Mouse (Mus musculus) stomach, embryonic 16.5 days (tissue): ENCODE measurements around the gene Tcf20. TPM values are rescaled to one million over a fixed set of nuclear protein-coding genes. Genes with fewer than 3 reads are reported as not detected.
A peak's percentile ranks its signal among the peaks of the same experiment; 100 is the strongest.

Experiments
- ATAC-seq: fragments of 200-750 bp; cut with Nextera tagmentation; 2 replicates; pipeline ENCODE4 v1.8.0; 2017; ENCODE audit warnings: moderate number of reproducible peaks, moderate TSS enrichment; ENCODE audit not compliant: insufficient read depth, low FRiP score
- H3K27ac ChIP-seq: fragments of 300-500 bp; sonication (generic); 2 replicates; pipeline ENCODE4 v1.5.1; 2014; ENCODE audit warnings: low read length
- H3K27me3 ChIP-seq: fragments of 300-500 bp; sonication (generic); 2 replicates; pipeline ENCODE4 v1.6.1; 2014; ENCODE audit warnings: low read length, control low read depth, mixed read lengths; ENCODE audit not compliant: control insufficient read depth, insufficient read depth
- H3K36me3 ChIP-seq: fragments of 300-500 bp; sonication (generic); 2 replicates; pipeline ENCODE4 v1.6.1; 2014; ENCODE audit warnings: low read length; ENCODE audit not compliant: control insufficient read depth, insufficient read depth
- H3K4me1 ChIP-seq: fragments of 300-500 bp; sonication (generic); 2 replicates; pipeline ENCODE4 v1.6.1; 2014; ENCODE audit warnings: low read length, control low read depth, mixed read lengths; ENCODE audit not compliant: control insufficient read depth, insufficient read depth
- H3K4me2 ChIP-seq: fragments of 300-500 bp; sonication (generic); 2 replicates; pipeline ENCODE4 v1.6.1; 2014; ENCODE audit warnings: low read depth, low read length, mixed read lengths
- H3K4me3 ChIP-seq: fragments of 300-500 bp; sonication (generic); replicated peaks from 2 replicates; pipeline ENCODE4 v1.5.1; 2014; ENCODE audit warnings: mild to moderate bottlenecking, low read length
- H3K9ac ChIP-seq: fragments of 300-500 bp; sonication (generic); 2 replicates; pipeline ENCODE4 v1.6.1; 2014; ENCODE audit warnings: low read length
- H3K9me3 ChIP-seq: fragments of 300-500 bp; sonication (generic); replicated peaks from 2 replicates; pipeline ENCODE4 v1.6.1; 2016; ENCODE audit warnings: low read length, control low read depth; ENCODE audit not compliant: control insufficient read depth
- WGBS: fragments of 180-500 bp; shearing (Covaris S2); extraction: QIAGEN DNeasy Blood & Tissue Kit; methylation state at CpG from one replicate; pipeline ENCODE4 v1.1.7; 2014; 5-methylcytosine and 5-hydroxymethylcytosine counted together
- polyA plus RNA-seq: library from polyadenylated mRNA; unstranded; fragments of >200 nt; fragmentation: Nextera tagmentation; extraction: Ambion mirVana; gene quantifications from 2 replicates; pipeline ENCODE4 v1.2.1, GENCODE M21; 2015

Gene Tcf20
- polyA plus RNA-seq, 1 experiment from 2014 or later = 8.0 TPM

DNA sequence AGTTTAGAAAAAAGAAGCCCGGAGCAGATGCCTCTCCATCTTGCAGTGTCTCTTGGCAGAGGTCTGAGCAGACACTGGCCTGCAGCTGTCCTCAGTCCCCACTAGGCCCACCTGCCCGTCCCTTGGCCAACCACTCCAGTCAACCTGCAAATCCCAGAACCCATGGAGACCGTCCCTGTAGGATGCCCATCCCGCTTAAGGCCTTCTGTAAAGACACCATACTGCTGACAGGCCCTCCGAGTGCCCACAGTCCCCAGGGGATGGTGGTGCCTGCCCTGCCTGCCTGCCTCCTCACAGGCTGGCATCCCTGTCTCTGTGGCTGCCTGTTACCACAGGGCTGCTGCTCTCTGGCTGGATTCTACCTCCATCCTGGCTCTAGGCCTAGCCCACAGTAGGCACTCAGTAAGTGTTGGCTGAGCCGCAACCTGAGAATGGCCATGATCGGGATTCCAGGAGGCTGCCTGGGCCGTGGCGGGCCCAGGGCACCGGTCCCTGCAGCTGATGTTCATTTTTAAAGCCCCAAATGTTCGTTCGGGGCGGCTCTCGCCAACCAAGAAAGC lies 23.3 kb downstream of the Tcf20 start:
- Histone ChIP-seq H3K4me2 (peak overlapping the region; percentile 63; the same call in 1 of the 2 replicates), H3K36me3 (no peaks in the 10 kb centered on the region), H3K4me1 (peaks cover 44% of the 10 kb centered on the region), H3K27me3 (peaks cover 10% of the 10 kb centered on the region), H3K9me3 (no peaks in the 10 kb centered on the region), H3K9ac (peak overlapping the region; percentile 0; the same call in 1 of the 2 replicates), H3K4me3 (peak overlapping the region; percentile 50; the same call in 1 of the 2 replicates), H3K27ac (peak overlapping the region; percentile 70; the same call in 1 of the 2 replicates)
- ATAC-seq = no peak
- WGBS = 75% methylated on average over 14 of the region's 14 CpGs

DNA sequence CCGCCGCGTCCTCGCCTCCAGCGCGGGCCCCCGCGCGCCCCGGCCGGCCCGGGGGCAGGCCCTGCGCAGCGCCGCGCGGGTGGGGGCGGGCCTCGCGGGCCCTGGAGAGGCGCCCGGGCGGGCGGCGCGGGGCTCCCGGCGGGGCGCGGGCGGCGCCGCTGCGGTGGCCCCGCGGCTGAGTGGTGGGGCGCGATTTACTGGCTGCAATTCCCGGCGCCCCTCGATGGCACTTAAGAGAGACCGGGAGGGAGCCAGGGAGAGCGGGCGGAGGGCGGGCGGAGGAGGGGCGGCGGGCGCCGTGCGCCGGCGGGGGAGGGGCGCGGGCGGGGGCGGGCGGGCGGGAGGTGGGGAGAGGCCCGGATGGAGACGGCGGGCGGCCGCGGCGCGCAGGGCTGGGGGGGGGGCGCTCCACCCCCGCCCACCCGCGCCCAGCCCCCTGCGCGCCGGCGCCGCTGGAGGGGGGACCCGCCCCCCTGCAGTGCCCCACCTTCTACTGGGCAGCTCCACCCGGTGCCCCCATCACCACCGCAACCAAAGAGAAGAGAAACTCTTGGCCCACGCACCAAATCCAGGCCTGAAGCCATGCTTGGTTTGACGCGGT lies 24.0 kb downstream of the Tcf20 start:
- peak overlapping the region; percentile 50 for H3K4me3 ChIP-seq
- peaks cover 43% of the 10 kb centered on the region for H3K4me1 ChIP-seq
- peaks cover 10% of the 10 kb centered on the region for H3K27me3 ChIP-seq
- H3K36me3 ChIP-seq = no peaks in the 10 kb centered on the region
- H3K9ac ChIP-seq = peak overlapping the region; percentile 69
- WGBS = 1% methylated on average over 45 of the region's 82 CpGs
- peak overlapping the region; percentile 70 for H3K27ac ChIP-seq
- no peaks in the 10 kb centered on the region for H3K9me3 ChIP-seq
- H3K4me2 ChIP-seq = peak overlapping the region; percentile 63
- ATAC-seq = peak; percentile 58; the same call in 1 of the 2 replicates

DNA sequence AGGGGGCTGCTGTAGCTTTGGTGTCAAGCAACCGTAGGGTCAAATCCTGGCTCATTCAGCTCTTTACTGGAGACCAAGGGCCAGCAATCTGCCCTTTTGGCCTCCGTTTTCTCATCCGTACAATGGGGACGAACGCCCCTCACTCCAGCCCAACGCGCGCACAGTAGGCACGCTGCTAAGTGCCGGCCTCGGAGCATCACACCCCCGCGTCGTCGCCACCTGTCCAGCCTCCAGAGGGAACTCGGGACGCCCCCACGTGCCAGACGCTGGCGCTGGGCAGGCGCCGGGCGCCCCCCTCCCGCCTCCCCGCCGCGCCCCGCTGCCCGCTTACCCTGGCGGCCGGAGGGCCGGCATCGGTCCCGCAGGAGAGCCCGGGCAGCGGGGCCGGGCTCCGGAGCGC lies 24.6 kb downstream of the Tcf20 start:
- Histone ChIP-seq H3K27ac (peak overlapping the region; percentile 11), H3K27me3 (peaks cover 10% of the 10 kb centered on the region), H3K4me3 (peak overlapping the region; percentile 50), H3K9me3 (no peaks in the 10 kb centered on the region), H3K4me1 (peaks cover 43% of the 10 kb centered on the region), H3K36me3 (no peaks in the 10 kb centered on the region), H3K9ac (peak overlapping the region; percentile 69), H3K4me2 (peak overlapping the region; percentile 63)
- ATAC-seq = no peak
- WGBS = 3% methylated on average over 39 of the region's 39 CpGs

DNA sequence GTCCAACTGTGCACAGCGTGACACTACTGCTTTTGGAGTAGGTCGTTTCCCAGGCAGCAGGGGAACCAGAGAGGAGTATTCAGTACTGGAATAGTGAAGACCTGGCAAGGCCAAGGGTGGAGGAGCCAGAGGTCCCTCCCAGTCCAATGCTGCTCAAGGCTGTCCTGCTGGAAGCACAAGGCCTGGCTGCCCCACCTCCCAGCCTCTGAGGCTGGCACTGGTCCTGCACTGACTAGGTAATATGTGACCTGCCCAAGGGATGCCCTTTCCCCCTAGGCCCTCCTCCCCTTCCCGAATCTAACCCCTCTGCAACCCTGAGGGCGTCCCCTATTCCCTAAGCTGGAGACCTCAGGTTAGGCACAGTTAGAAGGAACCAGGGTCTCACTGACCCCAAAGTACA lies 25.1 kb downstream of the Tcf20 start:
- peaks cover 41% of the 10 kb centered on the region for H3K4me1 ChIP-seq

DNA sequence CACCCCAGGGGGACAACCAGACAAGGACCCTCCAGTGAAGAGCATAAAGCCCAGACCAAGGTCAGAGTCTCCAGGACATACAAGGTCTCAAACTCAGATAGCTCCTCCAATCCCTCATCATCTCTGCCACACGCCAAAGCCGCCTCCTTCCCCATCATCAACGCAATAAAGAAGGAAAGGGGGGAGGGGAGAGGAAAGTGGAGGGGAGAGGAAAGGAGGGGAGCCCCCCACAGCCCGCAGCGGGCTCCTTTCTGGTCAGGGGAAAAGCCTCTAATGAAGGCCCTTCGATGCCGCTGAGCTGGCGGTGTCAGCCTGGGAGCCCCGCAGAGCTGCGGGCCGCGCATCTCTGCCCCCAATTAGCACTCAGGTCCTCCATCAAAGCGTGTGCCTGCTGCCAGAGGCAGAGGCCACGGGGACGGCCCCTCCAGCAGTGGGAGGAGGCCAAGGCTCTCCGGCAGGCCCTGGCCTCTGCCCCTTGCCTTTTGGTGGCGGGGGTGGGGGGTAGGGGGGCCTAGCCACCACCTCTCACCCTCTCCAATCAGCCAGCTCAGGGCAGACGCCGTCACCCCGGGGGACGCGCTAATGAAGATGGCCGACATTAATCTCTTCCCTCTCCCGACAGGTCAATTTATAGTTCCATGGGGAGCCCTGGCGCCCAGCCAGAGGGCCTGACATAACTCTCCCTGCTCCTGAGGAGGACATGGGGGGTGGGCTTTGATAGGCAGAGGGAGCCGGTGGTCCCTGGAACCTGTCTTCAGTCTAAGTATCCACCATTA lies 26.7 kb downstream of the Tcf20 start:
- 9% methylated on average over 24 of the region's 26 CpGs for WGBS
- ATAC-seq = no peak

More for the DNA sequence above, 25.1 kb downstream of the Tcf20 start:
- H3K36me3 ChIP-seq = no peaks in the 10 kb centered on the region
- no peak for ATAC-seq
- peaks cover 10% of the 10 kb centered on the region for H3K27me3 ChIP-seq
- 49% methylated on average over 4 of the region's 4 CpGs for WGBS
- peak overlapping the region; percentile 50 for H3K4me3 ChIP-seq
- peak overlapping the region; percentile 69 for H3K9ac ChIP-seq
- H3K9me3 ChIP-seq = no peaks in the 10 kb centered on the region
- H3K27ac ChIP-seq = peak overlapping the region; percentile 35; the same call in 1 of the 2 replicates
- peak overlapping the region; percentile 63 for H3K4me2 ChIP-seq

DNA sequence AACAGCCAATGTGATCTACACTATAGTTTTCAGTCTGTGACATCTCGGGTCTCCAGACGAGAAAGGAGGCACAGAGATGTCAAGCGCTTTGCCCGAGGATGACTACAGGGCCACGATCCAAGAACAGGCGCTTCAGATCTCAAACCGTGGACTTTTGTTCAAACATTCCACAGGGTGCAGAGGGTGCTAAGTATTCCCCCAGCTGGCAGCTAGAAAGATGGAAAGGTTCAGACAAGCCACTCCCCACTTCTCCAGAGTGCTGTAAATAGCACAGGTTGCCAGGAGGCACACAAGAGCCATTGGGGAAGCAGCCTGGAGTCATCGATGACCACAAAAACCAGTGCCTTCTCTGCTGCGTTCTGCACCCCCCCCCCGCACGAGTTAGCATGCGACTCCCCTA lies 28.5 kb downstream of the Tcf20 start:
- ATAC-seq = no peak
- Histone ChIP-seq H3K4me1 (peaks cover 41% of the 10 kb centered on the region), H3K9me3 (no peaks in the 10 kb centered on the region), H3K4me2 (no peak overlapping the region), H3K27ac (no peak overlapping the region), H3K27me3 (peaks cover 10% of the 10 kb centered on the region), H3K9ac (no peak overlapping the region), H3K36me3 (no peaks in the 10 kb centered on the region), H3K4me3 (no peak overlapping the region)
- 41% methylated on average over 12 of the region's 12 CpGs for WGBS

More for the DNA sequence above, 26.7 kb downstream of the Tcf20 start:
- peaks cover 10% of the 10 kb centered on the region for H3K27me3 ChIP-seq
- peaks cover 41% of the 10 kb centered on the region for H3K4me1 ChIP-seq
- peak overlapping the region; percentile 17 for H3K4me3 ChIP-seq
- no peaks in the 10 kb centered on the region for H3K36me3 ChIP-seq
- H3K9ac ChIP-seq = peak overlapping the region; percentile 57; the same call in 1 of the 2 replicates
- no peak overlapping the region for H3K27ac ChIP-seq
- H3K9me3 ChIP-seq = no peaks in the 10 kb centered on the region
- peak overlapping the region; percentile 49 for H3K4me2 ChIP-seq

DNA sequence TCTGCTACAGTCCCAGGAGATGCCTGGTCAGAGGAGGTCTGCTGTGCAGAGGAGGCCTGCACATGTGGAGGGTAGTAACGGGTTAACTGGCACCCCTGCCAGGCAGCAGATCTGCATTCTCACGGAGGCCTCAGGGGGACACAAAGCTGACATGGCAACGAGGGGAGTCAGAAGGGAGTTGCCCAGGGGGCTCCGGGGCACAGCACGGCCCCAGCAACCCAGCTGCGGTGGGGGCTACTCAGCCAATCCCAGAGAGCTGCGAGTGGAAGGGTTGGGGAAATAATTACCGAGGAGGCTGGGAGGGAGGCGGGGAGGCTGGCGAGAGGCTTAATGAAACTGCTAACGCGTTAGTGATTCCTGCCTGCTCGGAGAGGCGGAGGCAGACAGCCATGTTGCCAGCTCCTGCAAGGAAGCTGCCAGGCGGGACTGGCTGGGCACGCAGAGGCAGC lies 29.4 kb downstream of the Tcf20 start:
- H3K4me3 ChIP-seq = peak overlapping the region; percentile 15
- peak overlapping the region; percentile 30; the same call in 1 of the 2 replicates for H3K9ac ChIP-seq
- H3K4me2 ChIP-seq = peak overlapping the region; percentile 37
- H3K27ac ChIP-seq = no peak overlapping the region
- peaks cover 10% of the 10 kb centered on the region for H3K27me3 ChIP-seq
- H3K9me3 ChIP-seq = no peaks in the 10 kb centered on the region
- ATAC-seq = no peak
- WGBS = 21% methylated on average over 16 of the region's 16 CpGs
- no peaks in the 10 kb centered on the region for H3K36me3 ChIP-seq
- H3K4me1 ChIP-seq = peaks cover 41% of the 10 kb centered on the region

DNA sequence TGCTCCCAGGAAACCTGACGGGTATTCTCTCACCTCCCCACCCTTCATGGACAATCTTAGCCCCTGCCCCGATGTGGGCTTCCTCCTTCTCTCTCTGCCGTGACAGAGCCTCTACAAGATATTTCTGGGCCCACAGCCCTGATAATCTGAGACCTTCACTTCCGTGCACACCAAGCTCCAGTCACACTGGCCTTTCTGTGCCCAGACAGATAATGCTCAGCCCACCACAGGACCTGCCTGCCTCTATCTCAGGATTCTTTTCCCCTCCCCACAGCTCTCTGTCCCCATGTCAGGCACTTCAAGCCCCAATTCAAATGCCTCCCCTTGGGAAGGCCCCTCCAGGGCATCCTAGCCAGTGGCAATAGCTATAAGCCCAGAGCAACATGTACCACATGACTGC lies 31.0 kb downstream of the Tcf20 start:
- Histone ChIP-seq H3K4me3 (no peak overlapping the region), H3K9ac (0 out of 2 replicates have a peak overlapping the region, but pooled peaks have one; percentile 13), H3K9me3 (no peaks in the 10 kb centered on the region), H3K4me2 (no peak overlapping the region), H3K27me3 (peaks cover 8% of the 10 kb centered on the region), H3K4me1 (peaks cover 39% of the 10 kb centered on the region), H3K27ac (no peak overlapping the region), H3K36me3 (no peaks in the 10 kb centered on the region)
- WGBS = 65% methylated on average over 4 of the region's 4 CpGs
- no peak for ATAC-seq

DNA sequence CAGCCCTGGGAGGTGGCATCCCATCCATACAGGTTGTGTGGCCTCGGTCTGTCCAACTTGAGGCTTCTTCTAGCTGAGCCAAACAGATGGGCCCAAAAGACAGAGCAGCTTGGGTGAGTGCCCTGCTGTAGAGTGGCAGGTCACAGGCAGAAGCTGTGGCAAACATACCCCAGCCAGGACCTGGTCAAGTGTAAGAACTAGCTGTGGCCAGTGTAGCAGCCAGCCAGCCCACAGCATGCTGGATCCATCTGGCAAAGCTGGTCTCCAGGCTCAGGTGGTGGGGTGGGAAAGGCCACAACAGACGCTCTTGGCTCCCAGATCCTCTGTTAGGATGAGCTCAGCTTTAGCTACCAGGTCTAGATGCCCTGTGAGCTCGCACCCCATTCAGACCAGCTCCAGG lies 31.4 kb downstream of the Tcf20 start:
- peaks cover 5% of the 10 kb centered on the region for H3K27me3 ChIP-seq
- no peak overlapping the region for H3K9ac ChIP-seq

More for the DNA sequence above, 31.4 kb downstream of the Tcf20 start:
- no peaks in the 10 kb centered on the region for H3K36me3 ChIP-seq
- no peak overlapping the region for H3K4me2 ChIP-seq
- H3K9me3 ChIP-seq = no peaks in the 10 kb centered on the region
- H3K4me1 ChIP-seq = peaks cover 36% of the 10 kb centered on the region
- WGBS = 94% methylated on average over 3 of the region's 3 CpGs
- H3K4me3 ChIP-seq = no peak overlapping the region
- ATAC-seq = no peak
- H3K27ac ChIP-seq = no peak overlapping the region
